ENCODE assay signal across 8 mouse cellular contexts in the genomic region with DNA sequence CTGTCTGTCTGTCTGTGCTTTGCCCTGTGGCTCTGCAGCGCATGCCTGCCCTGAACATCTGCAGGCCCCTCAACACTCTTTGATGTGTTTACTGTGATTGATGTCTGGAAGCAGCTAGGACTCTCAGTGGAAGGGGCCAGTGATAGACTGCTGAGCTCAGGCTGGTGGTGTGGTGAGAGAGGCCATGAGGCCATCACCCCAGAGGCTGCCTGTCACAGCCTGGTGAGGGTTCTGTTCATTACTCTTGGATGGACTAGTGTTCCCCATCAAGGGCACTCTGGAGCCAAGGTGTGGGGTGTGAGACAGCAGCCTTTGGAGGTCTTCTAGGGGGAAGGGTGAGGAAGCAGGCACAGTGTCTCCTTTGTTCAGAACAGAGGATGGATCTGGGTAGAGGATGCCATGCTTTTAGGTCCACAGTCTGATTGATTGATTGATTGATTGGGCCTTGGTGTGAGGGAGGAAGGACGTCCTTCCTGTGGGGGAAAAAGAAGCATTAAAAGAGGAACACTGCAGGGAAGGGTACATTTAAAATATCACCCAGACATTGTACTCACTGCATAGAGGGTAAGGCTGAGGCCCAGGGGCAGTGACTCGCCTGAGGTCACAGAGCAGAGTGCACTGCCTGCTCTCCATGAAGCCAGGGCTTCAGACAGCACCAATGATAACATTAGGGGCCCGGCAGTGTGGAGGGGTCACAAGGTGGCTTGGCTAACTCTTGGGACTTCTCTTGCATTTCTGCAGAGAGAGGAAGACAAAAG. TPM values are rescaled to one million over a fixed set of nuclear protein-coding genes. Genes with fewer than 3 reads are reported as not detected.
DNase-seq lines count a peak whose midpoint lies in the region; ATAC-seq lines count a peak whose summit lies in the region.

No protein-coding gene starts in this region.

- 41% methylated on average over 4 of the region's 4 CpGs for WGBS in lung, embryonic 16.5 days
- 20% methylated on average over 4 of the region's 4 CpGs for WGBS in embryonic facial prominence, embryonic 13.5 days
- WGBS in limb, embryonic 12.5 days, result 25% methylated on average over 4 of the region's 4 CpGs
- WGBS in neural tube, embryonic 15.5 days, result 17% methylated on average over 4 of the region's 4 CpGs

- peaks cover 18% of the 10 kb centered on the region for H3K4me1 ChIP-seq in lung, embryonic 16.5 days (replicated peaks; ENCODE audit: control insufficient read depth, insufficient read depth, low read length)
- peaks cover 24% of the 10 kb centered on the region for H3K4me1 ChIP-seq in embryonic facial prominence, embryonic 13.5 days
- H3K4me1 ChIP-seq in limb, embryonic 12.5 days (replicated peaks), result peaks cover 33% of the 10 kb centered on the region
- peaks cover 39% of the 10 kb centered on the region for H3K4me1 ChIP-seq in neural tube, embryonic 15.5 days

- H3K4me3 ChIP-seq in lung, embryonic 16.5 days (ENCODE audit: low read length), result no peak overlapping the region
- H3K4me3 ChIP-seq in embryonic facial prominence, embryonic 13.5 days, result no peak overlapping the region
- H3K4me3 ChIP-seq in limb, embryonic 12.5 days (replicated peaks), result no peak overlapping the region
- H3K4me3 ChIP-seq in neural tube, embryonic 15.5 days (replicated peaks), result no peak overlapping the region

- intact Hi-C loops in left cerebral cortex, postnatal 25 days (cut with DNase I), result no loop called here

- no peaks in the 10 kb centered on the region for H3K9me3 ChIP-seq in lung, embryonic 16.5 days (ENCODE audit: control insufficient read depth, low read length)
- H3K9me3 ChIP-seq in embryonic facial prominence, embryonic 13.5 days, result no peaks in the 10 kb centered on the region
- 0 out of 2 replicates have a peak, but pooled peaks cover 5% of the 10 kb centered on the region for H3K9me3 ChIP-seq in limb, embryonic 12.5 days
- no peaks in the 10 kb centered on the region for H3K9me3 ChIP-seq in neural tube, embryonic 15.5 days (replicated peaks)

- H3K9ac ChIP-seq in lung, embryonic 16.5 days (ENCODE audit: low read length), result 0 out of 2 replicates have a peak overlapping the region, but pooled peaks have one; percentile 36
- peak overlapping the region; percentile 32; the same call in 1 of the 2 replicates for H3K9ac ChIP-seq in embryonic facial prominence, embryonic 13.5 days
- H3K9ac ChIP-seq in limb, embryonic 12.5 days (replicated peaks), result peak overlapping the region; percentile 31; the same call in 1 of the 2 replicates
- H3K9ac ChIP-seq in neural tube, embryonic 15.5 days (replicated peaks), result 0 out of 2 replicates have a peak overlapping the region, but pooled peaks have one; percentile 18

- H3K27ac ChIP-seq in lung, embryonic 16.5 days (ENCODE audit: low read length), result peak overlapping the region; percentile 58
- peak overlapping the region; percentile 62; the same call in 1 of the 2 replicates for H3K27ac ChIP-seq in embryonic facial prominence, embryonic 13.5 days
- peak overlapping the region; percentile 80 for H3K27ac ChIP-seq in limb, embryonic 12.5 days
- H3K27ac ChIP-seq in neural tube, embryonic 15.5 days (replicated peaks), result peak overlapping the region; percentile 51; the same call in 1 of the 2 replicates

- H3K4me2 ChIP-seq in lung, embryonic 16.5 days (ENCODE audit: low read depth, low read length), result no peak overlapping the region
- H3K4me2 ChIP-seq in embryonic facial prominence, embryonic 13.5 days, result peak overlapping the region; percentile 14; the same call in 1 of the 2 replicates
- H3K4me2 ChIP-seq in limb, embryonic 12.5 days, result peak overlapping the region; percentile 26; the same call in 1 of the 2 replicates
- no peak overlapping the region for H3K4me2 ChIP-seq in neural tube, embryonic 15.5 days

- no peak for DNase-seq in lung, postnatal 14 days
- no peak for DNase-seq in frontal cortex, postnatal 25 days (ENCODE audit: low spot score in 2 of 2)
- no peak for DNase-seq in testis, postnatal 14 days (ENCODE audit: low spot score)
- DNase-seq in left cerebral cortex, postnatal 25 days (ENCODE audit: low spot score in 2 of 2), result no peak

- no peaks in the 10 kb centered on the region for H3K27me3 ChIP-seq in lung, embryonic 16.5 days (ENCODE audit: control insufficient read depth, insufficient read depth, low read depth, low read length)
- H3K27me3 ChIP-seq in embryonic facial prominence, embryonic 13.5 days, result no peaks in the 10 kb centered on the region
- no peaks in the 10 kb centered on the region for H3K27me3 ChIP-seq in limb, embryonic 12.5 days
- no peaks in the 10 kb centered on the region for H3K27me3 ChIP-seq in neural tube, embryonic 15.5 days (replicated peaks)

- ATAC-seq in lung, embryonic 16.5 days (ENCODE audit: low read depth), result peak; percentile 27; the same call in 1 of the 2 replicates
- ATAC-seq in embryonic facial prominence, embryonic 13.5 days (ENCODE audit: insufficient number of reproducible peaks, insufficient read depth, low FRiP score, low TSS enrichment, low read depth), result no peak
- no peak for ATAC-seq in limb, embryonic 12.5 days (ENCODE audit: insufficient number of reproducible peaks, insufficient read depth, low FRiP score, low TSS enrichment, low read depth)
- ATAC-seq in neural tube, embryonic 15.5 days (ENCODE audit: low FRiP score), result no peak

- H3K36me3 ChIP-seq in lung, embryonic 16.5 days (ENCODE audit: control insufficient read depth, insufficient read depth, low read length), result peaks cover 8% of the 10 kb centered on the region
- H3K36me3 ChIP-seq in embryonic facial prominence, embryonic 13.5 days, result peaks cover 55% of the 10 kb centered on the region
- peaks cover 24% of the 10 kb centered on the region for H3K36me3 ChIP-seq in limb, embryonic 12.5 days
- H3K36me3 ChIP-seq in neural tube, embryonic 15.5 days, result peaks cover 9% of the 10 kb centered on the region; the same call in 1 of the 2 replicates

RNA-seq across cellular contexts. Expression of a gene that starts 28.4 kb away (rescaled TPM):
- 47.1 and 51.7 TPM in 2 replicates for polyA plus RNA-seq in lung, embryonic 16.5 days (2015; fragmentation: Nextera tagmentation; extraction: Ambion mirVana)
- 71.4 and 72.2 TPM in 2 replicates for polyA plus RNA-seq in embryonic facial prominence, embryonic 13.5 days (2015; fragmentation: Nextera tagmentation; extraction: Ambion mirVana)
- 45.4 and 47.1 TPM in 2 replicates for polyA plus RNA-seq in limb, embryonic 12.5 days (2016; fragmentation: Nextera tagmentation; extraction: Ambion mirVana)
- 89.5 and 102 TPM in 2 replicates for polyA plus RNA-seq in neural tube, embryonic 15.5 days (2015; fragmentation: Nextera tagmentation; extraction: Ambion mirVana)
- total RNA-seq in left cerebral cortex, postnatal 25 days (2021), result 100 to 1,000 TPM; 128 to 149 TPM

Comparison
In these comparisons a context has a peak if more than half of its experiments do, and no peak if none do; other contexts are left out.
1. H3K4me2 ChIP-seq: peak in embryonic facial prominence, embryonic 13.5 days (single experiment) and limb, embryonic 12.5 days (single experiment); none in lung, embryonic 16.5 days (single experiment) and neural tube, embryonic 15.5 days (single experiment).
2. Peak in every context shown above with its lines, with median percentiles within 50 percentile points of each other: H3K27ac ChIP-seq and H3K9ac ChIP-seq.